8 mouse cellular contexts compared by ENCODE assay signal in the genomic region with DNA sequence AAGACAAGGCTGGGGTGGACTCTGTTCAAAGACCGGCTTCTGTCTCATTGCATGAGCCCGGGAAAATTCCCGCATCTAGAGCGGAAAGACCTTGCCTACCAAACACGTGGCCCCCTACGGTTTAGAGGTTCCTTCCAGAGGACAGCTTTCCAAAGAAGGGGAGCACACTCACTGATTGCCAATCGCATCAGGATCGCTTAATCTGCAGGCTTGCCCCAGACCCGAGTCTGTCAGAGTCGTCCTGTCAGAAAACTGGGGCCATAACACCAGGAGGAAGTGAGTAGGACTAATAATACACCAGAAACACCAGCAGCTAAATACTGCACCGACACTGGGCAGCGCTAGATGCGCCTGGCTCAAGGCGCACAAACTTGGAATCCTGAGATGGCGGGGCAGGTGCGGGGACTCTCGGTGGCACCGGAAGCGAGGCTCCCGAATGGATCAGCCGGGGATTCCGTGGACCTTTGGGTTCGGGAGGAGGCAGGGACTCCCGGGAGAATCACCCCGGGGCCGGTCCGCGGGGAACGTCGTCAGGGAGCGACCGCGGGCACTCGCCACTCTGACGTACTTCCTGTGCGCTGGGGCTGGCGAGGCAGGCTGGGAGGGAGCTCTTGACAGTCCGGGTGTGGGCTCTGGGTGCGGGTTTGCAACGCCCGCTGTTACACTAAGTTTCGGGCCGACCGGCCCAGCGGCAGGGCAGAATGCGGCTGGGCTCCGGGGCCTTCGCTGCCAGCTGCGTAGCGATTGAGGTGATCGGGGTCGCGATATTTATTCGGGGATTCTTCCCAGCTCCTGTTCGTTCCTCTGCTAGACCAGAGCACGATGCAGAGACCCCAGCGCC. TPM values are rescaled to one million over a fixed set of nuclear protein-coding genes. Genes with fewer than 3 reads are reported as not detected.
A peak's percentile ranks its signal among the peaks of the same experiment; 100 is the strongest.
DNase-seq lines count a peak whose midpoint lies in the region; ATAC-seq lines count a peak whose summit lies in the region.

A gene (plus strand): TSS at position 386 of the 841 bp plus-strand sequence.

- peak within 1 kb of the TSS; percentile 78 for H3K9ac ChIP-seq in hindbrain, embryonic 11.5 days (ENCODE audit: low read depth, low read length)

- H3K9me3 ChIP-seq in hindbrain, embryonic 11.5 days (ENCODE audit: control insufficient read depth, low read length): no peaks in the 10 kb centered on the region

- peak within 1 kb of the TSS; percentile 75 for H3K4me3 ChIP-seq in hindbrain, embryonic 11.5 days (ENCODE audit: low read depth, low read length)

- ATAC-seq in hindbrain, embryonic 11.5 days (ENCODE audit: low FRiP score): peak; percentile 99

- H3K4me2 ChIP-seq in hindbrain, embryonic 11.5 days (replicated peaks; ENCODE audit: low read depth, low read length): peak within 1 kb of the TSS; percentile 65

- H3K36me3 ChIP-seq in hindbrain, embryonic 11.5 days (ENCODE audit: control insufficient read depth, insufficient read depth, low read length): no peaks in the 10 kb centered on the region

- H3K27me3 ChIP-seq in hindbrain, embryonic 11.5 days (ENCODE audit: control insufficient read depth, insufficient read depth, low read length): no peaks in the 10 kb centered on the region

- H3K27ac ChIP-seq in hindbrain, embryonic 11.5 days (ENCODE audit: low read depth, low read length): peak within 1 kb of the TSS; percentile 55

- under 1% methylated on average over 57 of the region's 57 CpGs for WGBS in hindbrain, embryonic 11.5 days

- DNase-seq in MN1 (ENCODE audit: low spot score): peak; percentile 89
- peak; percentile 88 for DNase-seq in cerebellum, adult 9-10 months
- DNase-seq in frontal cortex, adult 2 months (ENCODE audit: extremely low spot score in 1 of 2, low spot score in 1 of 2): peak; percentile 84 to 94
- peak; percentile 93 for DNase-seq in hindbrain, embryonic 11.5 days (ENCODE audit: low spot score)
- DNase-seq in layer of hippocampus, postnatal 10 days (ENCODE audit: low spot score in 2 of 2): peak; percentile 93 to 94
- peak; percentile 94 for DNase-seq in lung, postnatal 10 days
- DNase-seq in ovary, postnatal 36 days (ENCODE audit: low spot score): peak; percentile 90
- DNase-seq in thymus, postnatal 25 days: peak; percentile 85

- peaks cover 3% of the 10 kb centered on the region for H3K4me1 ChIP-seq in hindbrain, embryonic 11.5 days (replicated peaks; ENCODE audit: control insufficient read depth, insufficient read depth, low read length)

RNA-seq across cellular contexts. Expression of the gene that starts here (rescaled TPM):
- 8.4 and 8.8 TPM in 2 replicates for polyA plus RNA-seq in frontal cortex, adult 2 months (2012; rRNA removed)
- 2.7 and 3.2 TPM in 2 replicates for polyA plus RNA-seq in hindbrain, embryonic 11.5 days (2014; fragmentation: Nextera tagmentation; extraction: Ambion mirVana)
- total RNA-seq in layer of hippocampus, postnatal 10 days (2021): 1 to 10 TPM; 7.2 to 8.1 TPM

Comparison
In these comparisons a context has a peak if more than half of its experiments do, and no peak if none do; other contexts are left out.
1. Peak in every context shown above with its lines: DNase-seq, ATAC-seq, H3K4me3 ChIP-seq and H3K27ac ChIP-seq.